Mouse (Mus musculus) intestine, embryonic 16.5 days (tissue): ENCODE results near the gene 4833439L19Rik. TPM values are rescaled to one million over a fixed set of nuclear protein-coding genes. Genes with fewer than 3 reads are reported as not detected.

ENCODE experiments used
- ATAC-seq: fragments of 200-750 bp; cut with Nextera tagmentation; 2 replicates; pipeline ENCODE4 v1.8.0; 2017; ENCODE audit warnings: moderate TSS enrichment, moderate library complexity
- H3K27ac ChIP-seq: fragments of 300-500 bp; sonication (generic); 2 replicates; pipeline ENCODE4 v1.5.1; 2014; ENCODE audit warnings: mild to moderate bottlenecking, low read length
- H3K27me3 ChIP-seq: fragments of 300-500 bp; sonication (generic); replicated peaks from 2 replicates; pipeline ENCODE4 v1.6.1; 2014; ENCODE audit warnings: low read length, control low read depth, mixed read lengths; ENCODE audit not compliant: control insufficient read depth, insufficient read depth
- H3K36me3 ChIP-seq: fragments of 300-500 bp; sonication (generic); 2 replicates; pipeline ENCODE4 v1.6.1; 2014; ENCODE audit warnings: low read length, control low read depth; ENCODE audit not compliant: control insufficient read depth, insufficient read depth
- H3K4me1 ChIP-seq: fragments of 300-500 bp; sonication (generic); 2 replicates; pipeline ENCODE4 v1.6.1; 2014; ENCODE audit warnings: low read length, control low read depth, mixed read lengths; ENCODE audit not compliant: control insufficient read depth, insufficient read depth
- H3K4me2 ChIP-seq: fragments of 300-500 bp; sonication (generic); 2 replicates; pipeline ENCODE4 v1.6.1; 2014; ENCODE audit warnings: low read depth, low read length, control low read depth
- H3K4me3 ChIP-seq: fragments of 300-500 bp; sonication (generic); 2 replicates; pipeline ENCODE4 v1.5.1; 2014; ENCODE audit warnings: mild to moderate bottlenecking, low read length
- H3K9ac ChIP-seq: fragments of 300-500 bp; sonication (generic); 2 replicates; pipeline ENCODE4 v1.6.1; 2014; ENCODE audit warnings: low read depth, low read length
- H3K9me3 ChIP-seq: fragments of 300-500 bp; sonication (generic); 2 replicates; pipeline ENCODE4 v1.6.1; 2016; ENCODE audit warnings: low read length, control low read depth; ENCODE audit not compliant: control insufficient read depth
- WGBS: fragments of 180-500 bp; shearing (Covaris S2); extraction: QIAGEN DNeasy Blood & Tissue Kit; methylation state at CpG from one replicate; pipeline ENCODE4 v1.1.7; 2014; 5-methylcytosine and 5-hydroxymethylcytosine counted together
- microRNA-seq: library from miRNA; unstranded; fragments of <30 nt; microRNA quantifications from one replicate; pipeline ENCODE4, GENCODE M21; 2016
- polyA plus RNA-seq: library from polyadenylated mRNA; unstranded; fragments of >200 nt; fragmentation: Nextera tagmentation; extraction: Ambion mirVana; gene quantifications from 2 replicates; pipeline ENCODE4 v1.2.1, GENCODE M21; 2015

The 4833439L19Rik gene
- polyA plus RNA-seq, 1 experiment from 2014 or later = 126 TPM

GRCm38 (mm10) chr13:54505920-54506319 lies 59.3 kb downstream of the 4833439L19Rik start:
- Histone ChIP-seq H3K9me3 (no peaks in the 10 kb centered on the region), H3K9ac (no peak overlapping the region), H3K27ac (no peak overlapping the region), H3K4me3 (no peak overlapping the region), H3K4me2 (no peak overlapping the region), H3K4me1 (peaks cover 12% of the 10 kb centered on the region), H3K27me3 (no peaks in the 10 kb centered on the region), H3K36me3 (no peaks in the 10 kb centered on the region)
- WGBS = 92% methylated on average over 1 of the region's 1 CpGs
- no peak for ATAC-seq

GRCm38 (mm10) chr13:54504611-54505260 lies 60.5 kb downstream of the 4833439L19Rik start:
- H3K4me2 ChIP-seq = peak overlapping the region; percentile 97
- no peaks in the 10 kb centered on the region for H3K9me3 ChIP-seq
- 38% methylated on average over 7 of the region's 7 CpGs for WGBS
- H3K4me3 ChIP-seq = peak overlapping the region; percentile 71
- H3K4me1 ChIP-seq = peaks cover 12% of the 10 kb centered on the region
- ATAC-seq = no peak
- no peaks in the 10 kb centered on the region for H3K27me3 ChIP-seq
- peak overlapping the region; percentile 86 for H3K9ac ChIP-seq
- peak overlapping the region; percentile 72; the same call in 1 of the 2 replicates for H3K27ac ChIP-seq
- H3K36me3 ChIP-seq = no peaks in the 10 kb centered on the region

GRCm38 (mm10) chr13:54503604-54504521 lies 61.4 kb downstream of the 4833439L19Rik start, which contains the start of gene Simc1:
Simc1 (plus strand) TSS chr13:54503779.
- Histone ChIP-seq H3K27ac (peak within 1 kb of the TSS; percentile 72), H3K4me3 (peak within 1 kb of the TSS; percentile 71), H3K27me3 (no peaks in the 10 kb centered on the region), H3K36me3 (no peaks in the 10 kb centered on the region), H3K4me2 (peak within 1 kb of the TSS; percentile 97), H3K4me1 (peaks cover 12% of the 10 kb centered on the region), H3K9ac (peak within 1 kb of the TSS; percentile 86), H3K9me3 (no peaks in the 10 kb centered on the region)
- WGBS = under 1% methylated on average over 101 of the region's 105 CpGs
- ATAC-seq = peak; percentile 96

GRCm38 (mm10) chr13:54503278-54503603 lies 62.0 kb downstream of the 4833439L19Rik start:
- peak; percentile 62 for ATAC-seq
- H3K9ac ChIP-seq = peak overlapping the region; percentile 86
- WGBS = 1% methylated on average over 14 of the region's 14 CpGs
- peak overlapping the region; percentile 71 for H3K4me3 ChIP-seq
- peak overlapping the region; percentile 97 for H3K4me2 ChIP-seq
- H3K4me1 ChIP-seq = peaks cover 12% of the 10 kb centered on the region
- no peaks in the 10 kb centered on the region for H3K9me3 ChIP-seq
- H3K36me3 ChIP-seq = no peaks in the 10 kb centered on the region
- no peaks in the 10 kb centered on the region for H3K27me3 ChIP-seq
- H3K27ac ChIP-seq = no peak overlapping the region

GRCm38 (mm10) chr13:54501957-54502690 lies 63.1 kb downstream of the 4833439L19Rik start:
- Histone ChIP-seq H3K9me3 (no peaks in the 10 kb centered on the region), H3K4me1 (peaks cover 12% of the 10 kb centered on the region), H3K27me3 (no peaks in the 10 kb centered on the region), H3K4me3 (no peak overlapping the region), H3K27ac (no peak overlapping the region), H3K9ac (no peak overlapping the region), H3K4me2 (no peak overlapping the region), H3K36me3 (no peaks in the 10 kb centered on the region)
- no peak for ATAC-seq
- WGBS = 54% methylated on average over 3 of the region's 3 CpGs

- no peak overlapping the region for H3K4me3 ChIP-seq
- no peak overlapping the region for H3K4me2 ChIP-seq
- 73% methylated on average over 2 of the region's 2 CpGs for WGBS
- no peaks in the 10 kb centered on the region for H3K36me3 ChIP-seq
- no peak overlapping the region for H3K27ac ChIP-seq
- H3K9me3 ChIP-seq = no peaks in the 10 kb centered on the region
- no peak for ATAC-seq
- H3K27me3 ChIP-seq = no peaks in the 10 kb centered on the region
- no peak overlapping the region for H3K9ac ChIP-seq
- H3K4me1 ChIP-seq = peaks cover 12% of the 10 kb centered on the region
Observed at GRCm38 (mm10) chr13:54501352-54501751, 63.9 kb downstream of the 4833439L19Rik start.

Small RNA genes within 50 kb of the gene (microRNA-seq; reads per million reads assigned to microRNA genes)
- not detected for gene Gm24195

Other genes starting within 250 kb of the 4833439L19Rik start
- gene Cplx2, start 194.1 kb downstream of the 4833439L19Rik start, polyA plus RNA-seq = 4.1 and 5.1 TPM in 2 replicates
- gene Thoc3, start 96.6 kb downstream of the 4833439L19Rik start, polyA plus RNA-seq = 86.3 and 90.6 TPM in 2 replicates
- gene Simc1, start 61.7 kb downstream of the 4833439L19Rik start, polyA plus RNA-seq = 5.0 and 5.1 TPM in 2 replicates
- gene Arl10, start 9.6 kb upstream of the 4833439L19Rik start, polyA plus RNA-seq = 18.8 and 21.5 TPM in 2 replicates
- 75.3 and 91.4 TPM in 2 replicates for gene Nop16, start 24.7 kb upstream of the 4833439L19Rik start, polyA plus RNA-seq
- 260 TPM in 2 replicates for gene Higd2a, start 24.8 kb upstream of the 4833439L19Rik start, polyA plus RNA-seq
- 80.1 and 87.4 TPM in 2 replicates for gene Cltb, start 45.9 kb upstream of the 4833439L19Rik start, polyA plus RNA-seq
- 61.0 and 70.2 TPM in 2 replicates for gene Faf2, start 56.3 kb upstream of the 4833439L19Rik start, polyA plus RNA-seq
- 48.9 and 59.3 TPM in 2 replicates for gene Rnf44, start 128.5 kb upstream of the 4833439L19Rik start, polyA plus RNA-seq
- 64.2 and 94.9 TPM in 2 replicates for gene Cdhr2, start 136.0 kb upstream of the 4833439L19Rik start, polyA plus RNA-seq
- 0.15 and 0.16 TPM in 2 replicates for gene Gprin1, start 184.4 kb upstream of the 4833439L19Rik start, polyA plus RNA-seq
- gene Sncb, start 201.2 kb upstream of the 4833439L19Rik start, polyA plus RNA-seq = 0.39 and 0.46 TPM in 2 replicates
- not detected in 2 replicates for gene Eif4e1b, start 218.6 kb upstream of the 4833439L19Rik start, polyA plus RNA-seq
- 13.6 and 14.1 TPM in 2 replicates for gene Tspan17, start 223.9 kb upstream of the 4833439L19Rik start, polyA plus RNA-seq